Mouse (Mus musculus) subcutaneous adipose tissue, adult 2 months (tissue): ENCODE results near the gene Rbms2. TPM values are rescaled to one million over a fixed set of nuclear protein-coding genes. Genes with fewer than 3 reads are reported as not detected.

Source experiments
- polyA plus RNA-seq: library from polyadenylated mRNA; depleted of rRNA; stranded (reverse); fragments of >200 nt; gene quantifications from 2 replicates; pipeline ENCODE4 v1.2.3, GENCODE M21; 2012; ENCODE audit warnings: low replicate concordance; rRNA removed

Rbms2 gene
- 179 and 228 TPM in 2 replicates for polyA plus RNA-seq

GRCm38 (mm10) chr10:128179989-128180388, at the start of gene Rbms2:
Gene Rbms2 (minus strand): TSS chr10:128180297.

GRCm38 (mm10) chr10:128225538-128225937, 45.4 kb upstream of the Rbms2 start, which contains the start of gene Mip:
Gene Mip (plus strand): TSS chr10:128225838.

GRCm38 (mm10) chr10:128211390-128212108, 31.5 kb upstream of the Rbms2 start, which contains the start of gene Spryd4:
Gene Spryd4 (minus strand): TSS chr10:128211807.

GRCm38 (mm10) chr10:128194024-128194550, 14.0 kb upstream of the Rbms2 start, which contains the start of gene Gls2:
Gene Gls2 (plus strand): TSS chr10:128194457.

GRCm38 (mm10) chr10:128091564-128092505, 88.3 kb downstream of the Rbms2 start, which contains the start of gene Baz2a:
Gene Baz2a (plus strand): TSS chr10:128091577.

GRCm38 (mm10) chr10:128082880-128083421, 97.1 kb downstream of the Rbms2 start, which contains the start of gene Atp5b:
Gene Atp5b (plus strand): TSS chr10:128083273.

Other genes starting within 250 kb of the Rbms2 start
- gene Hsd17b6, start 172.7 kb downstream of the Rbms2 start, polyA plus RNA-seq, result not detected in 2 replicates
- gene Prim1, start 165.1 kb downstream of the Rbms2 start, polyA plus RNA-seq, result 1.9 and 7.3 TPM in 2 replicates
- 174 and 241 TPM in 2 replicates for gene Naca, start 144.7 kb downstream of the Rbms2 start, polyA plus RNA-seq
- gene Ptges3, start 121.3 kb downstream of the Rbms2 start, polyA plus RNA-seq, result 20.8 and 56.6 TPM in 2 replicates
- gene Atp5b, start 97.0 kb downstream of the Rbms2 start, polyA plus RNA-seq, result 3,191 and 5,020 TPM in 2 replicates
- gene Baz2a, start 88.7 kb downstream of the Rbms2 start, polyA plus RNA-seq, result 30.0 and 38.7 TPM in 2 replicates
- 0.66 and 2.3 TPM in 2 replicates for gene Gls2, start 14.2 kb upstream of the Rbms2 start, polyA plus RNA-seq
- 12.9 and 17.8 TPM in 2 replicates for gene Spryd4, start 31.5 kb upstream of the Rbms2 start, polyA plus RNA-seq
- gene Mip, start 45.5 kb upstream of the Rbms2 start, polyA plus RNA-seq, result not detected in 2 replicates
- 8.3 and 9.1 TPM in 2 replicates for gene Timeless, start 51.8 kb upstream of the Rbms2 start, polyA plus RNA-seq
- gene Apon, start 73.8 kb upstream of the Rbms2 start, polyA plus RNA-seq, result 0.20 and 0.22 TPM in 2 replicates
- gene Apof, start 88.4 kb upstream of the Rbms2 start, polyA plus RNA-seq, result 0.09 and 0.77 TPM in 2 replicates
- gene Stat2, start 90.3 kb upstream of the Rbms2 start, polyA plus RNA-seq, result 29.1 and 44.5 TPM in 2 replicates
- not detected in 2 replicates for gene Il23a, start 118.5 kb upstream of the Rbms2 start, polyA plus RNA-seq
- 22.6 and 30.2 TPM in 2 replicates for gene Pan2, start 123.0 kb upstream of the Rbms2 start, polyA plus RNA-seq
- gene Cnpy2, start 142.2 kb upstream of the Rbms2 start, polyA plus RNA-seq, result 75.9 and 121 TPM in 2 replicates
- gene Cs, start 157.4 kb upstream of the Rbms2 start, polyA plus RNA-seq, result 436 and 554 TPM in 2 replicates
- gene Coq10a, start 188.7 kb upstream of the Rbms2 start, polyA plus RNA-seq, result 65.7 and 66.7 TPM in 2 replicates
- gene Ankrd52, start 196.8 kb upstream of the Rbms2 start, polyA plus RNA-seq, result 34.1 and 47.9 TPM in 2 replicates
- not detected in 2 replicates for gene Slc39a5, start 220.9 kb upstream of the Rbms2 start, polyA plus RNA-seq
- 32.5 and 44.3 TPM in 2 replicates for gene Nabp2, start 231.2 kb upstream of the Rbms2 start, polyA plus RNA-seq
- 30.7 and 33.1 TPM in 2 replicates for gene Rnf41, start 231.4 kb upstream of the Rbms2 start, polyA plus RNA-seq